27 mouse cellular contexts compared by ENCODE assay signal in the genomic region with DNA sequence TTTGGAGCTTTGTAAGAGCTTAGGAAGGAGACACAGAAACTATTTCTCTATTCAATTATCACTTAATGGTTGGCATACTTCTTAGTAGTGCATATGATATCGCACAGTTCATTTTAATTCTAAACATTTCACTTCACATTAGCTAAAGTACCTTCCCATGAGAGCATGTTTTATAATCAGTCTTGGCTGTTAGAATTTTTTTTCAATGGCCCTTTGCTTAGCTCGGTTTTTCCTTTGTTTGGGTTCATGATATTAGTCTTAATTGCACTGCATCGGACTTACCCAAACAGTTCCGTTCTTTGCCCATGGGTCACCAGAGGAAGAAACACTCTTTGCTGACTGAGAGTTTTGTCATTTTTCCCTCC.
A peak's percentile ranks its signal among the peaks of the same experiment; 100 is the strongest.
DNase-seq lines count a peak whose midpoint lies in the region; ATAC-seq and TF ChIP-seq lines count a peak whose summit lies in the region.
"Had no signal": no experiment of that assay in that cellular context is flagged by ENCODE, and none has a peak within 500 bp of the region (broad histone marks: within the 10 kb centered on the region; RNA-seq: fewer than 3 reads in every experiment).

No protein-coding gene starts in this region.

- H3K27me3 ChIP-seq in forebrain, embryonic 11.5 days (ENCODE audit: control insufficient read depth, insufficient read depth, low read length), result no peaks in the 10 kb centered on the region
- H3K27me3 ChIP-seq in forebrain, postnatal 0 days (ENCODE audit: insufficient read depth, low read length), result no peaks in the 10 kb centered on the region
- H3K27me3 ChIP-seq in neural tube, embryonic 13.5 days, result no peaks in the 10 kb centered on the region
- no peaks in the 10 kb centered on the region for H3K27me3 ChIP-seq in neural tube, embryonic 15.5 days (replicated peaks)
- no peaks in the 10 kb centered on the region for H3K27me3 ChIP-seq in midbrain, embryonic 14.5 days (ENCODE audit: control insufficient read depth, insufficient read depth, low read length)
- H3K27me3 ChIP-seq: embryonic facial prominence, embryonic 13.5 days; limb, embryonic 12.5 days; stomach, embryonic 15.5 days had no signal

- no peak for DNase-seq in forebrain, embryonic 11.5 days (ENCODE audit: low spot score)
- no peak for DNase-seq in forebrain, postnatal 0 days
- DNase-seq in midbrain, embryonic 14.5 days, result no peak
- DNase-seq in left cerebral cortex, postnatal 4 days, result no peak
- DNase-seq in cerebellum, adult 9-10 months, result no peak
- DNase-seq: adrenal gland, postnatal 10 days; cerebellum, adult 2 months; cerebellum, postnatal 36 days; embryo, embryonic 11 days; gastrocnemius, adult 2 months; kidney, adult 2 months; kidney, postnatal 14 days; layer of hippocampus, postnatal 36 days; liver, postnatal 0 days; lung, postnatal 10 days; right cerebral cortex, adult 18-20 months; thymus, postnatal 36 days had no signal

- 51% methylated on average over 4 of the region's 4 CpGs for WGBS in forebrain, embryonic 11.5 days
- WGBS in forebrain, postnatal 0 days, result 18% methylated on average over 4 of the region's 4 CpGs
- WGBS in neural tube, embryonic 13.5 days, result 40% methylated on average over 4 of the region's 4 CpGs
- 31% methylated on average over 4 of the region's 4 CpGs for WGBS in neural tube, embryonic 15.5 days
- WGBS in midbrain, embryonic 14.5 days, result 20% methylated on average over 4 of the region's 4 CpGs

- H3K27ac ChIP-seq in forebrain, embryonic 11.5 days (ENCODE audit: low read depth, low read length), result peak overlapping the region; percentile 21; the same call in 1 of the 2 replicates
- H3K27ac ChIP-seq in forebrain, postnatal 0 days (ENCODE audit: low read depth, low read length), result no peak overlapping the region
- H3K27ac ChIP-seq in neural tube, embryonic 13.5 days (replicated peaks), result 0 out of 2 replicates have a peak overlapping the region, but pooled peaks have one; percentile 13
- H3K27ac ChIP-seq in neural tube, embryonic 15.5 days (replicated peaks), result no peak overlapping the region
- no peak overlapping the region for H3K27ac ChIP-seq in midbrain, embryonic 14.5 days (replicated peaks; ENCODE audit: low read depth, low read length)
- H3K27ac ChIP-seq: embryonic facial prominence, embryonic 13.5 days; gastrocnemius, adult 2 months; layer of hippocampus, adult 2 months; limb, embryonic 12.5 days; stomach, embryonic 15.5 days had no signal

- no peak overlapping the region for H3K4me2 ChIP-seq in forebrain, embryonic 11.5 days (ENCODE audit: low read depth, low read length, severe bottlenecking)
- no peak overlapping the region for H3K4me2 ChIP-seq in forebrain, postnatal 0 days (ENCODE audit: low read depth)
- H3K4me2 ChIP-seq in neural tube, embryonic 13.5 days, result no peak overlapping the region
- no peak overlapping the region for H3K4me2 ChIP-seq in neural tube, embryonic 15.5 days
- H3K4me2 ChIP-seq in midbrain, embryonic 14.5 days (ENCODE audit: low read length), result no peak overlapping the region
- H3K4me2 ChIP-seq: embryonic facial prominence, embryonic 13.5 days; limb, embryonic 12.5 days; liver, embryonic 11.5 days; stomach, embryonic 15.5 days had no signal

- no peak overlapping the region for H3K9ac ChIP-seq in forebrain, embryonic 11.5 days (ENCODE audit: low read length)
- H3K9ac ChIP-seq in forebrain, postnatal 0 days, result no peak overlapping the region
- H3K9ac ChIP-seq in neural tube, embryonic 13.5 days, result no peak overlapping the region
- no peak overlapping the region for H3K9ac ChIP-seq in neural tube, embryonic 15.5 days (replicated peaks)
- no peak overlapping the region for H3K9ac ChIP-seq in midbrain, embryonic 14.5 days (replicated peaks; ENCODE audit: low read length)
- H3K9ac ChIP-seq: embryonic facial prominence, embryonic 13.5 days; limb, embryonic 12.5 days; liver, postnatal 0 days; stomach, embryonic 15.5 days had no signal

- no peaks in the 10 kb centered on the region for H3K9me3 ChIP-seq in forebrain, embryonic 11.5 days (ENCODE audit: control insufficient read depth, low read length)
- no peaks in the 10 kb centered on the region for H3K9me3 ChIP-seq in forebrain, postnatal 0 days (ENCODE audit: low read length)
- no peaks in the 10 kb centered on the region for H3K9me3 ChIP-seq in neural tube, embryonic 13.5 days
- H3K9me3 ChIP-seq in neural tube, embryonic 15.5 days (replicated peaks), result no peaks in the 10 kb centered on the region
- no peaks in the 10 kb centered on the region for H3K9me3 ChIP-seq in midbrain, embryonic 14.5 days (ENCODE audit: control insufficient read depth, low read length)
- H3K9me3 ChIP-seq: embryonic facial prominence, embryonic 13.5 days; limb, embryonic 12.5 days; stomach, embryonic 15.5 days had no signal

- ATAC-seq in forebrain, embryonic 11.5 days (replicated peaks; ENCODE audit: low FRiP score), result peak; percentile 27; the same call in 1 of the 2 replicates
- ATAC-seq in forebrain, postnatal 0 days, result no peak
- ATAC-seq in neural tube, embryonic 13.5 days (ENCODE audit: low read depth), result no peak
- no peak for ATAC-seq in neural tube, embryonic 15.5 days (ENCODE audit: low FRiP score)
- 0 out of 2 replicates have a peak, but pooled peaks have one; percentile 14 for ATAC-seq in midbrain, embryonic 14.5 days (ENCODE audit: low FRiP score, low TSS enrichment)
- ATAC-seq: activated CD4-positive, CD25-positive, alpha-beta regulatory T cell, adult 4 months; inflammation-experienced regulatory T-cells, adult 6 months; liver, postnatal 0 days had no signal

- peaks cover 5% of the 10 kb centered on the region; the same call in 1 of the 2 replicates for H3K4me1 ChIP-seq in forebrain, embryonic 11.5 days (replicated peaks; ENCODE audit: control insufficient read depth, insufficient read depth, low read length)
- H3K4me1 ChIP-seq in forebrain, postnatal 0 days (ENCODE audit: insufficient read depth), result no peaks in the 10 kb centered on the region
- H3K4me1 ChIP-seq in neural tube, embryonic 13.5 days (replicated peaks), result peaks cover 22% of the 10 kb centered on the region
- peaks cover 10% of the 10 kb centered on the region for H3K4me1 ChIP-seq in neural tube, embryonic 15.5 days
- peaks cover 6% of the 10 kb centered on the region for H3K4me1 ChIP-seq in midbrain, embryonic 14.5 days (ENCODE audit: control insufficient read depth, insufficient read depth, low read length)
- H3K4me1 ChIP-seq: limb, embryonic 12.5 days; stomach, embryonic 15.5 days had no signal

- H3K36me3 ChIP-seq in forebrain, embryonic 11.5 days (ENCODE audit: control insufficient read depth, insufficient read depth, low read length), result no peaks in the 10 kb centered on the region
- no peaks in the 10 kb centered on the region for H3K36me3 ChIP-seq in forebrain, postnatal 0 days (ENCODE audit: insufficient read depth)
- no peaks in the 10 kb centered on the region for H3K36me3 ChIP-seq in neural tube, embryonic 13.5 days
- H3K36me3 ChIP-seq in neural tube, embryonic 15.5 days, result no peaks in the 10 kb centered on the region
- no peaks in the 10 kb centered on the region for H3K36me3 ChIP-seq in midbrain, embryonic 14.5 days (ENCODE audit: control insufficient read depth, insufficient read depth, low read length)
- H3K36me3 ChIP-seq: embryonic facial prominence, embryonic 13.5 days; limb, embryonic 12.5 days; stomach, embryonic 15.5 days had no signal

- TF ChIP-seq CTCF in forebrain, postnatal 0 days (IDR thresholded peaks at IDR 0.05; ENCODE audit: low read depth), result no peak

- intact Hi-C loops in left cerebral cortex, postnatal 4 days (cut with DNase I), result no loop called here

- H3K4me3 ChIP-seq in forebrain, embryonic 11.5 days (ENCODE audit: low read depth, low read length), result no peak overlapping the region
- no peak overlapping the region for H3K4me3 ChIP-seq in forebrain, postnatal 0 days (ENCODE audit: low read depth, low read length)
- no peak overlapping the region for H3K4me3 ChIP-seq in neural tube, embryonic 13.5 days
- H3K4me3 ChIP-seq in neural tube, embryonic 15.5 days (replicated peaks), result no peak overlapping the region
- H3K4me3 ChIP-seq in midbrain, embryonic 14.5 days (replicated peaks; ENCODE audit: low read depth, low read length), result no peak overlapping the region
- H3K4me3 ChIP-seq: embryonic facial prominence, embryonic 13.5 days; erythroblast, embryonic 14.5 days; gastrocnemius, adult 2 months; layer of hippocampus, adult 2 months; limb, embryonic 12.5 days; stomach, embryonic 15.5 days had no signal

Comparison
In these comparisons a context has a peak if more than half of its experiments do, and no peak if none do; other contexts are left out.
1. ATAC-seq: peak in forebrain, embryonic 11.5 days (single experiment) and midbrain, embryonic 14.5 days (single experiment); none in forebrain, postnatal 0 days (single experiment), neural tube, embryonic 13.5 days (single experiment) and neural tube, embryonic 15.5 days (single experiment).
2. H3K27ac ChIP-seq: peak in forebrain, embryonic 11.5 days (single experiment) and neural tube, embryonic 13.5 days (single experiment); none in forebrain, postnatal 0 days (single experiment), neural tube, embryonic 15.5 days (single experiment) and midbrain, embryonic 14.5 days (single experiment).